Mouse (Mus musculus): ENCODE data around the gene Cacng4.

Gene Cacng4

DNA sequence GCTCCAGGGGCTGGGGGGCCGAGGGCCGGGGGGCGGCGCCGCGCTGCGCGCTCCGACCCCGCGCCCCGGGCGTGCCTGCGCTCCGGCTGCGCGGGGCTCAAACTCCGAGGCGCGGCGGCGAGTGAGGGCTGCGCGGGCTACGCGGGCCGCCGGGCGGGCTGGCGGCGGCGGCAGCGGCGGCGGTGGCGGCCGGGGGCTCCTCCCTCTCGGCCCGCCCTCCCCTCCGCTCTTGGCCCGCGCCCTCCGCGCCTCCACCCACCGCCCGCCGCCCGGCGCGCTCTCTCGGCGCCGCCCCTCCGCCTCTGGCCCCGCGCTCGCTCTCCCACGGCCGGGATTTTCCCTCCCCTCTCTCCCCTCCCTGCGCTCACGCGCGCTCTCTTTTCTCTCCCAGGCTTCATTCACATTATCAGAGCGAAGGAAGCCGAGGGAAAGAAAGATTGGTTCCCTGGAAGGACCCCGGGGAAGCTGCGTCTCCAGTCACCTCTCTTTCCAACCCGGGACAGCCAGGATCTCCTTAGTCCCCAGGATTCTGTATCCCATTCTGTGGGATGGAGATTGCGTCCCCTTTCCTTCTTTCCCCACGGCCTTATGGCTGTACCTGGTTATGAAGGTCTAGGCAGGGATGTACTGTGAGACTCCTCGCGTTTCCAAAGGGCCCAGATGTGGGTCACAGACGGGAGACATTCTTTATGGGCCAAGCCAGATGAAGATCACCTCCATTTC, at the start of gene Cacng4:
Gene Cacng4 (minus strand): TSS at position 11 of the 723 bp plus-strand sequence.
- peak; percentile 67 for DNase-seq (ENCODE audit: low read depth, low spot score)

DNA sequence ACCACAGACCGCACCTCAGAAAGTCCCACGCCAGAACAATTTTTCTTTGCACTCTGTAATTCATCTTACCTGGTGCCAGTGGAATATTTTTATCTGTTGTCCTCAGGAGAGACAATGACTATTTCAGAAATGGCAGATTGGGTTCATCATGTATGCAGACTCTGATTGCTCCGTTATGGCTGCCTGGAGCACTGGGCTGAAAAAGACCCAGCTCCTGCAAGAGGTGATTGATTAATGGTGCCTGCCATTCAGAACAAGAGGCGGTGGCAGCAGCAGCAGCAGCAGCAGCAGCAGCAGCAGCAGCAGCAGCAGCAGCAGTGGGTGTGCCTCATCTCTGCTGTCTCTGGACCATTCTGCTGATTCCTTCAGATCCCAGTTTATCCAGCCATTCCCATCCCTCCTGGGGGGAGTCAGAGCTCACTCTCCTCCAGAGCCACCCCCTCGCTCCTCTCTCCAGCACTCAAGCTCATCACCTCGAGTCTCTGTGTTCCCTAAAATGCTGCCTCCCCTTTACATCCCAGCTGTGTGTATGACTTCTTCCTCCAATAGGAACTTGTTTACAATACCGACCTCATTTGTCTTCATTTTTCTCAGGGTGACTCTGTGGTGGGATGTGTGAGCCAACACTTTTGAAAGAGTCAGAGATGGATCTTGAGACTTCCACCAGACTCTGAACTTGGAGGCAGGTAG, 39.1 kb upstream of the Cacng4 start:
- no peak for DNase-seq (ENCODE audit: low read depth, low spot score)

DNA sequence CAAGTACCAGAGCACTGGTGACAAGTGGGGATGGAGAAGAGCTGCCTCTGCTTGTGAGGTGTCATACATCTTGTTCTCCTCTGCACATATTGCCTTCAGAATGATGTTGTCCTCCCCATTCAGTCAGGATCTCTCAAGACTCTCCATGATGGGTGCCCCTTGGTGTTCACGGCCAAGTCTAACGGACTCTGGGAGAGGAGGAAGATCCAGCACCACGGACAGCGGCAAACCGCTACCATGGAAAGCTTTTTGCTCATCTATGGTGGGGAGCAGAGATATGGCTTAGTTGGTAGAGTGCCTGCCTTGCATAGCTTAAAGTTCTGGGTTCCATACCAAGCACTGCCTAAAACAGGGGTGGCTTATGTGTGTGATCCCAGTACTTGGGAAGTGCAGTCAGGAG, 22.8 kb upstream of the Cacng4 start:
- peak; percentile 64 for DNase-seq (ENCODE audit: low read depth, low spot score)

DNA sequence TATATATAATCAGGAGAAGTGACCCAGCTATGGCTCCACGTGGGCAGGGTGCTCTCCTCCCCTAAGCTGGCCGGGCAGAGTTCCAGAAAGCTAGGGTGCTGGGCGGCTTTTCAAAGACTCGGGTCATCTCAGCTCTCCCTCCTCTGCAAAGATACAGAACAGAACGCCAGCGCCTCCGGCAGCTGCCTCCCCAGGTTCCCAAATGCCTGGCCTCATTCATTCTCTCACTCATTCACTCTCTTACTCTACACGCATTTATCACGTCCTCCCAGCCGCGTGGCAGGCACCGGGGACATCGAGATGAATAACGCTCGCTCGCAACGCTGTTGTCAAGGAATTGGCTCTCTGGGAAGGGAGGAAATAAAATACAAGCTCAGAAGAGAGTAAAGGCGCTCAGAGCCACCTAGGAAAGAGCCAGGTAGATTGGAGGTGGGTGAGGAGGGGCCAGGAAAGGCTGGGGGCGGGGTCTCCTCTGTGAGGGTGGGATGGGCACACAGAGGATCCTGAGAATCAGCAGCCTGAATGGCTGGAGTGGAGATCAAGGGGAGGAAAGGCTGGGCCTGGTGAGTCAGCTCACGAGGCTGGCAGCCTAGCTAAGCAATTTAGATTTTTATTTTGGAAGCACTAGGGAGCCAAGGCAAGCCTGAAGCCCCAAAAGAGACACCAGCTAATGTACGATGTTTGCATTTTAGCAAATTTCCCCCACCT, 18.7 kb upstream of the Cacng4 start:
- peak; percentile 21 for DNase-seq (ENCODE audit: low read depth, low spot score)

DNA sequence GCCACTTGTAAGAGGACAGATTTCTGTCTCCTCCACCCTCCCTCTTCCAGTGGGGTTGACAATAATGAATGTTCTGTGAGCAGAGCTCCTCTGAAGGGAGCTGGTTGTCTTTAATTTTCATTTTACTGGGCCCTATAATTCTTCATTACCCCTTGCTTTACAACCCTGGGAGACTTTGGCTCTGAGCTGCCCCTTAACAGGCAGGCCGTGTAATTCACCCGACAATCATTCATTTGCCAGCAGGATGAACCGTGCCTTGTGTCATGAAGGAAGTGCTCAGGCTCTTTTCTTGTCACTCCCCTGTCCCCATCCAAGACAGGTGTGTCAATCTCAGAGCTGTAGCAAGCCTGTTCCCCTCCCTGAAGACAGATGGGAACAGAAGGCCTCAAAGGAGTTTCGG, 18.1 kb upstream of the Cacng4 start:
- DNase-seq (ENCODE audit: low read depth, low spot score): no peak

DNA sequence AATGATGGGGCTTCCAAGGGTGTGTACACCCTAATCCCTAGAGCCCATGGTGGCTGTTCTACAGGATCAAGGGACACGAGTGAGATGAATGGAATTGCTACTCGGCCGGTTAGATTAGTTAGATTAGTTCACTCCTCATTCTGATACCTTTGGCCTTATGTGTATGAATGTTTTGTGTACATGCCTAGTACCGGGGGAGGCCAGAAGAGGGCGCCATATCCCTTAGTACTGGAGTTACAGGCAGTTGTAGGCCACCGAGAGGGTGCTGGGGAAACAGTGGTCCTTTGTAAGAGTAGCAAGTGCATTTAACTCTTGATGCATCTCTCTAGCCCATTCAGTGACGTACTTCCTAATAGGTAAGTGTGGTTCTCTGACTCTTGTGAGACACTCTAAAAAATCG, 14.2 kb upstream of the Cacng4 start:
- peak; percentile 75 for DNase-seq (ENCODE audit: low read depth, low spot score)

DNA sequence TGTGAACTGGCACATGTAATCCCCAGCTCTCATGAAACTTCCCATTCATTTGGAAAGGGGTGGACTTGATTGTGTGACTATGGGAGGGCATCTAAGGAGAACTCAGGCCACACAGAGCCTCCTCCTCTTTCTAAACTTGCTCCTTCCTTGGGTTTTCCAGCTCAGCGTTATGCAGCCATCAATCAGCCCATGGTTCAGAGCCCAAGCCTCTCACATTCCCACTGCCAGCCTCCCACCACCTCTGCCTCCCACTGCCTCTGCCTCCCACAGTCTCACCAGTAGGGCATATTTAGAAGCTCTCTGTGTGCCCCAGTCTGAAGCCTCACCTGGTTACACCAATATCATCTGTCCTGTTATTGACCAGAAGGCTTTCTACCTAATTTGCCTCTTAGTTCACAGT, 11.7 kb upstream of the Cacng4 start:
- DNase-seq (ENCODE audit: low read depth, low spot score): no peak

DNA sequence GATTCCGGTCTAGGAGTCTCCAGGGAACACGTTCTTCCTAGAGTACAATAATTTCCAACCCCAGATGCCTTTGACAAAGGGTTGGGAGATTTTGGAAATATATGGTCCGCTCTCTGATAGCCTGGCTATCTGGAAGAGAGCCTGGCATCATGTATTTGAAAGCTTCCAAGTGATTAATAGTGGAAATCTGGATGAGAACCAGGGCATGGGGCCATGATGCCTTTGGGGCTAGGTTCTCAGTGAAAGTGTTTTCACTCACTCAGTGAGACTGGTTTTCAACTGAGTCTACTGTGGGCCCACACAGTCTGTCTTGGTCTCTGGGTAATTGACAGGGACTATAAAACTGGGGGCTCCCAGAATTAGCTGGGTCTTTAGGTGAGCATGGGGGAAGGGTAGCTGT, 7.6 kb upstream of the Cacng4 start:
- no peak for DNase-seq (ENCODE audit: low read depth, low spot score)

DNA sequence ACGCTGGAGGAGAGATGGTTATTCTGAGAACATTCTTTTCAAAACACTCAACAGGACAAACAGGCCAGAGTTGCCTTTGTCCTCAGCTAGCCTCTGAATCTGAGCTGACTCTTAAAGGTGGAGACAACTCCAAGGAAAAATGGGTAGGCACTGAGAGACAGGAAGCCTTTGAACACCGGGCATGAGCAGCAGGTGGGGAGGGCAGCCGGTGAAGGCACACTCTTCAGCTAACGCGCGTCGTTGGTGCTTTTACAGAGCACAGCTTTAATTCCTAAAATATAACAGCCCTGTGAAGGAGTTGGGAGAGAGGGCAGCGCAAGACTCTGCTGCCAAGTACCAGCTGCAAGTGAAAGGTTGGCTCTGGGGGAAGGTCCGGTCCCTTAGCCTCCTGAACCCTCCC, 5.0 kb upstream of the Cacng4 start:
- no peak for DNase-seq (ENCODE audit: low read depth, low spot score)

DNA sequence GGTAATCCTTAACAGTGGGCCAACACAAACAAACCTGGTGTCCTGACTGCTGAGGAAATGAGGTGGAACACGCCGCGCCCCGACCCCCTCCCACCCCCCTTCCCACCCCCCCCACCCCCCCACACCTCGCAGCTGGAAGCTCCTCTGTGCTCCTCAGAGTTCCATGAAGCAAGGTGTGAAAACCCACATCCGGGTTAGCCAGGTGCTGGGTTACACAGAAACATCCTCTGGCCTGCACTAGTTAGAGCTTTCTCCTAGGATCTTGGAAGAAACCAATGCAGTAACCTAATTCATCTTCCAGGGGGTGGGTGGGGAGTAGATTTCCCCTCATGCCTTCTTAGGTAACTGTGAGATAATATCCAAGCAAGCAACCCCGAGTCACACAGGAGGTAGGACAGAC, 2.0 kb upstream of the Cacng4 start:
- DNase-seq (ENCODE audit: low read depth, low spot score): no peak

DNA sequence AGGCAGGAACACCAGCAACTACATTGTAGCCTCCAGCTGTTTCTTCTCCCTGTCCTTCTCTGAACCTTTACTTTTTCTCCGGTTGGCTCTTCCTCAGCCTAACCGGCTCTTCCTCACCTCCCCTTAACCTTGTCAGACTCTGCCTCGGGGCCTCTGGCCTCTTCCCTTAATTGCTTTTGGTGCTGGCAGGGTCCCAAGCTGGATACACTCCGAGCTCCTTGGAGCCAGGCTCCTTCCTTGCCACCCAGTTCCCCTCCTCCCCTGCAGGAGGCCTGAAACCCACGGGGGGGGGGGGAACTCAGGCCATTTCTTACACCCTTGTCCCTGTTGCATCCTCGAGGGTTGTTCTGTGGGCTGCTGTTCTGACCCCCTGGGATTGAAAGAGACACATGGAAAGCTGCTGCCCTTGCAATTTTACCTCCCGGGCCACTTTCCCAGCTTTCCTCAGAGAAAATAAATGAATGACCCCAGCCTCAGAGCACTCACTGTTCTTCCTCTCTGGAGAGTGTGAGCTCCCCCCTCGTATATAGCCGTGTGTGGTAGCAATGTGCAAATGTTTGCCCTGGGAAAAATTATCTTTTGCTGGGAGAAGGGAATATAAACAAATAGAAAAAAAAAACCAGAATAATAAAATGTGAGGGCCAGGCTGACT, 1.2 kb upstream of the Cacng4 start:
- DNase-seq (ENCODE audit: low read depth, low spot score): no peak

DNA sequence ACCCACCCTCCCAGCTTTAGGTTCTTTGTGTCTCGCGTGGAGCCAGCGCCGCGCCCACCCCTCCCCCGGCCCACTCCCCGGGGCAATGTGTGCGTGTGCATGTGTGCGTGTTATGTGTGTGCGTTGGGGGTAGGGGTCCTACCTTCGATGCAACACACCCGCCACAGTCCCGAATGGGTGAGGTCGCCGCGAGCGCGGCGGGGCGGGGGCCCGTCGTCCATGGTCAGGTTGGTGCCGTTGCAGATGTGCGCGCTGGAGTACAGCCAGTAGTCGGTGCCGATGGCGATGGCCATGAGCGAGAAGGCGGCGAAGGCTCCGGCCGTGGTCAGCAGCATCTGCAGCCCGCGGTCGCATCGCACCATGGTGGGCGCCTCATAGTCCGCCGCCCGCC, 259 bp downstream of the Cacng4 start:
- peak; percentile 37 for DNase-seq (ENCODE audit: low read depth, low spot score)

DNA sequence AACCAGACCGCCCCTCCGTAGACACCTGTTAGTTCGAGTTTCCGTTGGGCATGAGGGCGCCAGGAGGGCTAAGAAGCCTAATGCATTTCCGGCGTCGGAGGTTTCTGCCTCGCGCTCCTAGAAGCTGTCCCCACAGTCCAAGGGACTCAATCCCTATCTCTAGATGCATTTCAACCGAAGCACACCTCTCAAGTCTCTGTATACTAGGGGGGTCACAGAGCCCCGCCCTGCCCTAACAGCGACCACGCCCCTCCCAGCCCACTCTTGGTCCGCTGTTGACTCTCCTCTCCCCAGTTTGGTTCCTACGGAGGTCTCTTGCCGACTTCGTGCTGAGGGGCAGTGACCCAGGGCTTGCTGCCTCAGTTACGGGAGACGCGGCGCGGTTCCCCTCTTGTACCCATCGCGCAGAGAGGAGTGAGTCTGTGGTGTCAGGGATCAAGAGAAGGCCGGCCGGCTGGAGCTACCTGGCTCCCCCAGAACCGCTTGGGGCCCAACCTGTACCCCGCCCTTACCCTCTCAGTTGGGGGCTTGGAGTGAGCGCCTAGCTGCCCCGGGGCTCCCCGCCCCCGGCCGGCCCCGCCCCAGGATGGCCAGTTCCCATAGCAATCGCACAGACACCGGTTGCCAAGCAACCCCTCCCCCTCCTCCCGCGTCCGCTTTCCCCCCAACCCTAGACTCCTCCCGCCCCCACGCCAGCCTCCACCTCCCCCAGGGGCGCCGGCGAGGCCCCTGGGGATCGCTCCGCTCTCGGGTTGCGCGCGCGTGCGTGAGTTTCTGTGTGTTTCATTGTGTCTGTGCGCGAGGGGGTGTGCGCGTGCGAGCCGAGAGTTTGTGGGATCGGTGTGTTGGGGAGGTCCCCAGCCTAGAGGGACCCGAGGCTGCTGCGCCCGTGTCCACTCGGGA, 906 bp downstream of the Cacng4 start:
- peak; percentile 64 for DNase-seq (ENCODE audit: low read depth, low spot score)

DNA sequence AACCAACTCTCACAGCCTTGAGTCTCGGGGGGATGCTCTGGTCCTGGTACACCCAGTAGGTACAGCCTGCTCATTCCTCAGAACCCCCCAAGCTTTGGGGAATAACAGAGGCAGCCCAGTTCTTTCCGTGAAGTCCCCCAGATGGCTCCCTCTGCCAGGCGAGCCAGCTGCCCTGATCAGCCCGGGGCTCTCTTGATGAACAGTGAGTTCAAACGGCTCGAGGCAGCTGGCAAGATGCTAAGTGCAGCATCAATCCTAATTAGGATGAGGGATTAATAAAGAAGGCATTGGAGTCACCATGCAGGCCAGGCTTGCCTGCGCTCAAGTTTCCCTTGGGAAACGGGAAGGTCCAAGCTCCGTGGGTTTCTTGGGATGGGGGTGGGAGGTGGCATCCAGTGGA, 2.2 kb downstream of the Cacng4 start:
- DNase-seq (ENCODE audit: low read depth, low spot score): no peak

DNA sequence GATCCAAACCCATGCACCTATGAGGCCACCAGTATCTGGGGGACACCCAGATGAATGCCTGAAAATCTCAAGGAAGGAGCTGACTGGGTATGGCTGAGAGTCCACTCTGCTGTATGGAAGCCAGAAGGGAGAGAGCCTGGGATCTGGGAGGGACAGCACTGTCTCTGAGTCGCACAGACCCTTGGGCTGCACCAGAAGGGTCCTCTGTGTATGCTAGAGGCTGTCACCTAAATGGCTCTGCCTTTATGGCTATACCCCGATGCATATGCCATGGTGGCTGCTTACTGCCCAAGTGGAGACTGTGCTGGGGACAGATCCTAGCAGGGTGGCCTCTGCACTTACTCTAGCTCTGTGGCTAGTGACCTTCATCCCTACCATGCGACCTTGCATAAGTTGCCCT, 8.6 kb downstream of the Cacng4 start:
- no peak for DNase-seq (ENCODE audit: low read depth, low spot score)

DNA sequence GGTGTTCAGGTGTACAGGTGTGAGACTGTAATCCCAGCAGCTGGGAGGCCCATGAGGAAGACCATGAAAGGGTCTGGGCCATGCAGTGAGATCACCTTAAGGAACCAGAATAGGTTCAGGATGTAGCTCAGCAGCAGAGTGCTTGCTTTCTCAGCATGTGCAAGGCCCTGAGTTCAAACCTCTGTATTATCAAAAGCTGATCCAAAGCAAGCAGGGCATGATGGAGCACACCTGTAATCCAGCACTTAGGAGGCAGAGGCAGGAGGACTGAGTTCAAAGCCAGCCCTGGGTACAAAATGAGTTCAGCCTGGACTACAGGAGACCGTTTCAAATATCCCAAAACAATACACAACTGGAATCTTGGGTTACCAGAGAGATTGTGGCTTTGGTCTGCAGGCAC, 9.1 kb downstream of the Cacng4 start:
- DNase-seq (ENCODE audit: low read depth, low spot score): peak; percentile 54

DNA sequence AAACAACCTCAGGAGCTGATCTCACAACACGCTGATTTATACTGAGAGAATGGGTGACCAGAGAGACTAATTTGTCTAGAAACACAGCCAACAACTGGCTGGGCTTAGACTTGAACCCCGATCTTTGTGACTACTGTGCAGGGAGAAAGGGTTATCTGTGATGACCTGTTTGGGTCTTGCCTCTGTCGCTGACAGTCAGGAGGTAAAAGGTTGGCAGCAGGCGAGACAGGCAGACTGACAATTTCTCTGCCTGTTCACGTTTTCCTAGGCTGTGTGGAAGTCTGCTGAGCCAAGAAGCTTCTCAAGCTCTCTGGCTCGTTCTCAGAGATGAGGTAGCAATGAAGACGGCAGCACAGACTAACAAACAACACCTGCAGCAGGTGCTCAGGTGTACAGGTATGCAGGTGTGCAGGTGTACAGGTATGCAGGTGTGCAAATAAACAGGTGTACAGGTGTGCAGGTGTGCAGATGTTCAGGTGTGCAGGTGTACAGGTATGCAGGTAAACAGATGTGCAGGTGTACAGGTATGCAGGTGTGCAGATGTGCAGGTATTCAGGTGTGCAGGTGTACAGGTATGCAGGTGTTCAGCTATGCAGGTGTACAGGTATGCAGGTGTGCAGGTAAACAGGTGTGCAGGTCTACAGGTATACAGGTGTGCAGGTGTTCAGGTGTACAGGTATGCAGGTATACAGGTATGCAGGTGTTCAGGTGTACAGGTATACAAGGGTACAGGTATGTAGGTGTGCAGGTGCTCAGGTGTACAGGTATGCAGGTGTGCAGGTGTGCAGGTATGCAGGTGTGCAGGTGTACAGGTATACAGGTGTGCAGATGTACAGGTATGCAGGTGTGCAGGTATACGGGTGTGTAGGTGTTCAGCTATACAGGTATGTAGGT, 10.2 kb downstream of the Cacng4 start:
- DNase-seq (ENCODE audit: low read depth, low spot score): peak; percentile 64

DNA sequence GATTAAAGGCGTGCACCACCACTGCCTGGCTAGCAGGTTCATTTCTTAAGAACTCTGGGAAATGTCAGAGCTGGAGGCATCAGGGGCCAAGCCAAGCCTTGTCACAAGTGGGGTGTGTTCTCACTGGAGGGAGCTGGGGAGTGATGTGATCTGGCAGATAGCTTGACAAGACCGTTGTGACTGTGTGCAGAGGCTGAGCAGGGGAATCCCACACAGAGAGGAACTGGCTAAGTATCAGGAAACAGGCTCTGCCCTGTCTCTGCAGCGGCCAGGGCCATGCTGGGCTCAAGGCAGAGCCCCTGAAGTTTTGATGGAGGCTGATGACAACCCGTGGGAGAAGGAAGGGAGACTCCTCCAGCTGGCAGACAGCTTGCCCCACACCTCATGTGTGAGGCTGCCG, 11.8 kb downstream of the Cacng4 start:
- no peak for DNase-seq (ENCODE audit: low read depth, low spot score)

DNA sequence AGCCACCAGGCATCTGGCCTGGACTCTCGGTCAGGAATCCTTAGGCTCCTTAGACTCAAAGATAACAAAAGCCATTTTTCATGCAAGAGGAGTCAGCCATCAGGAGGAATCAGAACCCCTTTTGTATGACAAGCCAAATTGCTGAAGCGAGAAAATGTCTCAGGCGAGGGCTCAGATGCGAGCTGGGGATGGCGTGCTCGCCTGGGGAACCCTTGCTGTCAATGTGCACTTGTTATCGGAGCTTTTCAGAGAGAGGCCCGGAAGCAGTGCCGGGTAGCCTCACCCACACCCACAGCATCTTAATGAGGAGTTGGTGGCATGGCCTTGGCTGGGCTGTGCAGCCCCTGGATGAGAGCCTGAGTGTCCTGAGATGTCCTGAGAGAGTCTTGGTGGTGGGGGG, 15.5 kb downstream of the Cacng4 start:
- no peak for DNase-seq (ENCODE audit: low read depth, low spot score)

DNA sequence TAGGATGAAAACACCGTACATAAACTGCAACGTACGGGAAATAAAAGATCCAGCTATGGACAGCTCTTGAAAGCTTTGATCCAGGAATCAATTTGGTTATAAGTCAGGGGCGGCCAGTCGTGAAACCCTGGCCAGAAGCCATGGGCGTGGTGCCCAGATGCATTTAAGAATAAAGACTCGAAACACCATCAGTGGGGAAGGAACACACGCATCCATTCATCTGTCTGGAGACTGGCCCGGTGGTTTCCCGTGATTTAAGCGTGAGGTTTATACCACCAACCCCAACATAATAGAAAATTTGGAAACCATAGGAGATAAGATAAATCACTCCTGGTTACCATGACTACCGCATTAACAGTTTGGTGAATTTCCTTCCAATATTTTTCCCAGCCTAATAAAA, 16.9 kb downstream of the Cacng4 start:
- no peak for DNase-seq (ENCODE audit: low read depth, low spot score)

Data from ZHBTc4 (cell line).